Mouse (Mus musculus) skeletal muscle tissue, adult 2 months (tissue): ENCODE measurements around the gene Pogz.
"Not testable (repeated sequence)": the region's sequence is repeated elsewhere in the genome, so short reads cannot be mapped to it uniquely, and the experiment has no call there.

ENCODE experiments used
- DNase-seq: peaks from one replicate; pipeline ENCODE4 v3.0.0-alpha.2; 2012; ENCODE audit warnings: low read depth, low spot score

Pogz gene

GRCm38 (mm10) chr3:94915903-94916741 is 78.8 kb downstream of the Pogz start:
- no peak for DNase-seq

- DNase-seq = no peak
Observed at GRCm38 (mm10) chr3:94917816-94918361, 80.5 kb downstream of the Pogz start.

DNA sequence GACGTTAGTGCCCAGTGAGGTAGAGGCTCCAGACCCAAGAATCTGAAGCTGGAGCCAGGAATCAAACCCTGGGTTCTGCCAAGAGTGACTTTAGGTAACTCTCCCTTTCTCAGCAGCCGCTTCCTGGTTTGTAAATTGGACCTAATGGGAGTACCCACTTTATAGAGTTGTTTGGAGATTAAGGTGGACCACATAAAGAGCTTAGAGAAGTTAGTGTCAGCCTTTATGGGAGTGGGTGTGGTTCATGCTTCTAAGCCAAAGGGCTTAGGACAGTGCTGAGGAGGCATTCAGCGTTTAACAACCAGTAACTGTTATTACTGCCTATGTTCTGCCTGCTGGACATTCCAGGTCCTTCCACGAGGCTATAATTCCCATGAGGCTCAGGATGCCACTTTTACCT is 81.5 kb downstream of the Pogz start:
- no peak for DNase-seq

- DNase-seq = no peak
Observed at GRCm38 (mm10) chr3:94921104-94921503, 83.7 kb downstream of the Pogz start.

DNA sequence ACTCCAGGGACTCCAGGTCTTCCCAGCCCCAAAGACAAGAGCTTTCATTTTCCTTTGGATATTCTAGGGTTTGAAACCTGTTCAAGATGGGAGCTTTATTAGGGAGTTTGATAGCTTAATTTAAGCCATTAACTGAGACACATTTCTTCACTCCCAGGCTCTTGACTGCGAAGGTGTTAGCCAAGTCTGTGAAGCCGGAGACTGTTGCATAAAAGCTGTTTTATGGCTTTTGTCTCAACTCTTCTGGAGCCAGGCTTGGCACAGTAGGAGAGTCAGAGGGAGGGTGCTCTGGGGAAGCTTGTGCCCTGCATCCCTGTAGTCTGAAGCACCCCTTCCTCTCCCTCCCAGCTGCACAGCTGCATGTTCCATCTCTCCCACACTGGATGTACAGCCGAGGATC is 85.0 kb downstream of the Pogz start:
- no peak for DNase-seq

DNA sequence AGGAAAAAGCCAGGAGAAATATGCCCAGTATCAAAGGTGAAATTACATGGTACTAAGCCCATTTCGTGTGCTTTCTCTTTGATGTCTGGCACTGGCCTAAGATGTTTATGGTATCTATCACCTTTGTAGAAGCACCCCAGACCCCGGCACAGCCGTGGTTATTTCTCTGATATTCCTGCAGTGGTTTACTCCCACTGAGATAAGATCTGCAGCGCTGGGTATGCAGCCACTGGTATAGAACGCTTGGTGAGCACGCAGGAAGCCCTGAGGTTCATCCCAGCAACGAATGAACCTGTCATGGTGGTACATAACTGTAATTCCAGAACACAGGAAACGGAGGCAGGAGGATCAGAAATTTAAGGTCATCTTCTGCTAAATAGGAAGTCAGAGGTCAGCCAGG is 87.3 kb downstream of the Pogz start:
- no peak for DNase-seq

DNA sequence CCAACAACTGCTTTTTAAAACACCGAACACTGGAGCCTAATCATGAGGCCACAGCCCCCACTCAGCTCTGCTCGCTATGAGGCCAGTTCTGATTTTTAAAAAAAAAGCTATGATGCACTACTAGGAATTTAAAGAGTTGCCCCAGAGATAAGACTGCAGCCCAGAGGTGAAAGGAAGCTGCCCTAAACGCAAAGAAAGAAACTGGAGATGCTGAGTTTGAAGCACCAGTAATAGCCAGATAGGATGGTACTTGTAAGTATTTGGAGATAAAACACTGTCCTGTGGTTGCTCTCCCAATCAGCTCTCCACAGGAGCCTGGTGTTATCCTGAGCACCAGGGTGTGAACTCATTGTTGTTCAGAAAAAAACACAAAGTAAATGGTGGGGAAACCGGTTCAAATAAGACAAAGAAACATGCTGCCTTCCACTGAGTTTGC is 89.0 kb downstream of the Pogz start:
- not testable (repeated sequence) for DNase-seq

DNA sequence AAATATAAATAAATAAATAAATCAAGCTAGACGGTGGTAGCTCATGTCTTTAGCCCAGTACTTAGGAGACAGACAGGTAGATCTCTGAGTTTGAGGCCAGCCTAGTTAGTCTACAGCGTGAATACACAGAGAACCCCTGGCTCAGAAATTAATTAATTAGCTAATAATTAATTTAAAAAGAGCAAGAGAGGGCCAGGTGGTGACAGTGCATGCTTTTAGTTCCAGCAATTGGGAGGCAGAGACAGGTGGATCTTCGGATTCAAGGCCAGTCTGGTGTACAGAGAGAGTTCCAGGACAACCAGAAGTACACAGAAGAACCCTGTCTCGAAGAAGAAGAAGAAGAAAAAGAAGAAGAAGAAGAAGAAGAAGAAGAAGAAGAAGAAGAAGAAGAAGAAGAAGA is 91.6 kb downstream of the Pogz start:
- not testable (repeated sequence) for DNase-seq

DNA sequence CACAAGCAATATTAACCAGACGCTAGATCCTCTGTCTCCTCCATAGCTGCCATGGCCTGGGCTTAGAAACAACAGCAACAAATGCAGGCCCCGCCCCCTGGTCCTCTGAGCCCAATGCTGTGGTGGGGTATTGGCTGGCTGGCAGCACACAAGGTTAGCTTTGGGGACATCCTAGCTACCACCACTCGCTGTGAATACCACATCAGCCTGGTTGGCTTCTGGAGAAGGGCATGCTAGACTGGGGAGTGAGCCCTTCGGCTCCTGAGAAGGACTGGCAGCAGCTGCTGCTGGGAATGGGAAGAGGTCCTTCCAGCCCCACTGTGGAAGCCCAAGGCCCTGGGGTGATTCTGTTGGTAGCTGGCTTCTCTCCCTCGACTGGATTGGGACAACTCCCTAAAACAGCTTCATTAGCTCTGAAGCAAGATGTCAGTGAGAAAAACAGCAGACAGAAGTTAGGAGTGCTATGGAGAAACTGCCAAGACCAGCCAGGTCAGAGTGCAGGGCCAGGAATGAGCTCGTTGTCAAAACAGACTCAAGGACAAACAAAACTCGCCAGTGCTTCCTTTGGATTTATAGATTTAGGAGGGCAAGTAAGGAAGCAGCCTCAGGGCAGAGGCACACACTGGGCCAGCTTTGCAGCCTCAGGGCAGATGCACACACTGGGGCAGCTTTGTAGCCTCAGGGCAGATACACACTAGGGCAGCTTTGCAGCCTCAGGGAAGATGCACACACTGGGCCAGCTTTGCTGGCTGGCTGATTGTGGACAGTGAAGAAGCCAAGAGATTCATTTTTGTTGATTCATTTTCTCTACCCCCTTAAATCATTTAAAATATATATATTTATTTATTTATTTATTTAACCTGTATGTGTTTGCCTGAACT is 93.3 kb downstream of the Pogz start:
- not testable (repeated sequence) for DNase-seq

DNA sequence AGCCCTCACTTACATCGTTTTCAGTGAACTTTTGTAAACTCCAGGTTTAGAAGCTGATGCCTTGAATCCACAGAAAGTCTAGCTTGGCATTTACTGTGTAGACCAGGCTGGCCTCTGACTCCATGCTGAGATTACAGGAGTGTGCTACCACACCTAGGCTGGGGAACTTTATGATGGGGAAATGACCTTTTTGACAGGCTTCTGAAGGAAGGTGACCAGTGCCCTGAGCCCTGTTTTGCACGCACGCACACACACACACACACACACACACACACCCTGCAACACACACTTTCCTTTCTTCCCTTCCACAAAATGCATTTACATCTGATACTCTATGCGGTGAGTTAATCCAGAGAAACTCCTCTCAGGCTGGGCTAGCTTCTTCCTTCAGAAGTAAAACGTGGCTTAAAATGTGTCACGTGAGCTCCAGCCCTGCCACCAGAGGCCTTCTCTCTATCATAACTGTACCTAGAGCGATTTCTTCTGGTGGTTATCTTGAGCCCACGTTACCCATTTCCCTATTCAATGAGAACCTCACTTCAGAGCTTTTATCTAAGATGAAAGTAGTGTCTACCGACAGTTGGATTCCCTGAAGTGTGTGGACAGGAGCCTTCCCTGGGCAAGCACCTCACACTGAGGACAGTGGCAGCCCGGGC is 94.2 kb downstream of the Pogz start:
- DNase-seq = not testable (repeated sequence)
